Comparison of ENCODE assay signal across 8 mouse cellular contexts in the genomic region with DNA sequence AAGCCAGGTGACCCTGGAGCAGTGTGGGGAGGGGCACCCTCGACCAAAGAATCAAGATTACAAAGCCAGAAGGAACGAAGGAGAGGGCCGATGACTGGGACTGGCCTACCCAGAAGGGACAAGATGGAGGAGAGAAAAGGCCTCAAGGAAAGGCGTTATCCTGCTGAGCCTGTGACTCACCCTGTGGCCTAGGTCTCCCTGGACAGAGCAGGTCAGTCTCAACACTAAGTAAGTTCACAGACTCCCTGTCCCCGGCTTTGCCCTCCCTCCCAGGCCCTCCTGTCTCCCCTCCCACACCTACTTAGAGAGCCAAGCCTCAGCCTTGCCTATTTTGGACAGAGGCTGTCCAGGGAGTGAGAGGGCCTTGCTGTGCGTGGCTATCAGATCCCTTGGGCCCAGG. TPM values are rescaled to one million over a fixed set of nuclear protein-coding genes. Genes with fewer than 3 reads are reported as not detected.
DNase-seq lines count a peak whose midpoint lies in the region; ATAC-seq and TF ChIP-seq lines count a peak whose summit lies in the region.

Gene Csrp1 (plus strand): TSS at position 79 of the 400 bp plus-strand sequence.

- H3K27ac ChIP-seq in lung, embryonic 14.5 days (ENCODE audit: low read depth) = no peak within 1 kb of the TSS
- H3K27ac ChIP-seq in embryonic facial prominence, embryonic 10.5 days (replicated peaks) = peak within 1 kb of the TSS; percentile 30
- H3K27ac ChIP-seq in heart, embryonic 11.5 days (ENCODE audit: low read depth, low read length) = peak within 1 kb of the TSS; percentile 54
- no peak within 1 kb of the TSS for H3K27ac ChIP-seq in midbrain, postnatal 0 days (ENCODE audit: low read depth, low read length)

- no peak for DNase-seq in lung, embryonic 14.5 days
- no peak for DNase-seq in lung, adult 18-20 months
- DNase-seq in embryonic facial prominence, embryonic 10.5 days (ENCODE audit: low spot score) = no peak
- DNase-seq in left cerebral cortex, adult 8-10 months (ENCODE audit: low spot score in 2 of 2) = no peak
- DNase-seq in midbrain, postnatal 0 days (ENCODE audit: low spot score) = no peak
- no peak for DNase-seq in right cerebral cortex, postnatal 4 days
- no peak for DNase-seq in right cerebral cortex, adult 2 months (ENCODE audit: low spot score in 2 of 2)

- no peak within 1 kb of the TSS for H3K9ac ChIP-seq in lung, embryonic 14.5 days
- peak within 1 kb of the TSS; percentile 5; the same call in 1 of the 2 replicates for H3K9ac ChIP-seq in heart, embryonic 11.5 days (ENCODE audit: low read depth, low read length)
- no peak within 1 kb of the TSS for H3K9ac ChIP-seq in midbrain, postnatal 0 days (replicated peaks; ENCODE audit: low read length, poor library complexity, severe bottlenecking)

- TF ChIP-seq CTCF in lung, embryonic 14.5 days (IDR thresholded peaks at IDR 0.05; ENCODE audit: low read depth) = no peak
- no peak for TF ChIP-seq CTCF in midbrain, postnatal 0 days (IDR thresholded peaks at IDR 0.05)

- no peaks in the 10 kb centered on the region for H3K36me3 ChIP-seq in lung, embryonic 14.5 days (ENCODE audit: insufficient read depth)
- H3K36me3 ChIP-seq in embryonic facial prominence, embryonic 10.5 days (replicated peaks) = no peaks in the 10 kb centered on the region
- no peaks in the 10 kb centered on the region for H3K36me3 ChIP-seq in heart, embryonic 11.5 days (ENCODE audit: control insufficient read depth, insufficient read depth, low read length)
- no peaks in the 10 kb centered on the region for H3K36me3 ChIP-seq in midbrain, postnatal 0 days (ENCODE audit: insufficient read depth, low read length)

- H3K9me3 ChIP-seq in lung, embryonic 14.5 days (ENCODE audit: low read depth, low read length) = no peaks in the 10 kb centered on the region
- no peaks in the 10 kb centered on the region for H3K9me3 ChIP-seq in embryonic facial prominence, embryonic 10.5 days
- no peaks in the 10 kb centered on the region for H3K9me3 ChIP-seq in heart, embryonic 11.5 days (replicated peaks; ENCODE audit: control insufficient read depth, low read length)
- no peaks in the 10 kb centered on the region for H3K9me3 ChIP-seq in midbrain, postnatal 0 days (ENCODE audit: low read length)

- no peak within 1 kb of the TSS for H3K4me3 ChIP-seq in lung, embryonic 14.5 days (ENCODE audit: low read depth, low read length)
- no peak within 1 kb of the TSS for H3K4me3 ChIP-seq in embryonic facial prominence, embryonic 10.5 days
- no peak within 1 kb of the TSS for H3K4me3 ChIP-seq in heart, embryonic 11.5 days (ENCODE audit: low read depth, low read length)
- no peak within 1 kb of the TSS for H3K4me3 ChIP-seq in midbrain, postnatal 0 days (ENCODE audit: low read depth, low read length)

- ATAC-seq in lung, embryonic 14.5 days (ENCODE audit: insufficient read depth) = peak; percentile 36; the same call in 1 of the 2 replicates
- no peak; the same call in 1 of the 2 replicates for ATAC-seq in heart, embryonic 11.5 days (replicated peaks; ENCODE audit: insufficient number of reproducible peaks, low FRiP score, low TSS enrichment)
- no peak for ATAC-seq in midbrain, postnatal 0 days (ENCODE audit: low FRiP score)

- H3K4me1 ChIP-seq in lung, embryonic 14.5 days (ENCODE audit: insufficient read depth) = no peaks in the 10 kb centered on the region
- H3K4me1 ChIP-seq in embryonic facial prominence, embryonic 10.5 days = peaks cover 18% of the 10 kb centered on the region; the same call in 1 of the 2 replicates
- peaks cover 18% of the 10 kb centered on the region for H3K4me1 ChIP-seq in heart, embryonic 11.5 days (ENCODE audit: control insufficient read depth, insufficient read depth, low read length)
- no peaks in the 10 kb centered on the region for H3K4me1 ChIP-seq in midbrain, postnatal 0 days (ENCODE audit: insufficient read depth, low read length)

- H3K27me3 ChIP-seq in lung, embryonic 14.5 days (ENCODE audit: insufficient read depth, low read length) = no peaks in the 10 kb centered on the region
- H3K27me3 ChIP-seq in embryonic facial prominence, embryonic 10.5 days (replicated peaks; ENCODE audit: low read depth, poor library complexity, severe bottlenecking) = no peaks in the 10 kb centered on the region
- H3K27me3 ChIP-seq in heart, embryonic 11.5 days (ENCODE audit: control insufficient read depth, insufficient read depth, low read length) = no peaks in the 10 kb centered on the region
- H3K27me3 ChIP-seq in midbrain, postnatal 0 days (ENCODE audit: insufficient read depth, low read length) = no peaks in the 10 kb centered on the region

- 53% methylated on average over 6 of the region's 6 CpGs for WGBS in lung, embryonic 14.5 days
- WGBS in embryonic facial prominence, embryonic 10.5 days = 66% methylated on average over 6 of the region's 6 CpGs
- 48% methylated on average over 6 of the region's 6 CpGs for WGBS in heart, embryonic 11.5 days (ENCODE audit: insufficient replicate concordance)
- 75% methylated on average over 6 of the region's 6 CpGs for WGBS in midbrain, postnatal 0 days

- no peak within 1 kb of the TSS for H3K4me2 ChIP-seq in lung, embryonic 14.5 days
- H3K4me2 ChIP-seq in heart, embryonic 11.5 days = no peak within 1 kb of the TSS
- H3K4me2 ChIP-seq in midbrain, postnatal 0 days (ENCODE audit: low read depth, low read length, poor library complexity, severe bottlenecking) = no peak within 1 kb of the TSS

RNA-seq across cellular contexts. Expression of gene Csrp1, which starts in this region (rescaled TPM):
- polyA plus RNA-seq in lung, embryonic 14.5 days (2014; fragmentation: Nextera tagmentation; extraction: Ambion mirVana) = 271 and 297 TPM in 2 replicates
- 47.4 and 51.9 TPM in 2 replicates for polyA plus RNA-seq in embryonic facial prominence, embryonic 10.5 days (2016; fragmentation: Nextera tagmentation; extraction: Ambion mirVana)
- polyA plus RNA-seq in heart, embryonic 11.5 days (2014; fragmentation: Nextera tagmentation; extraction: Ambion mirVana) = 183 and 209 TPM in 2 replicates
- 100 to 1,000 TPM; 277 to 320 (median 278) TPM for total RNA-seq in left cerebral cortex, adult 8-10 months (2022)
- total RNA-seq in midbrain, postnatal 0 days (2014; rRNA removed) = 48.1 and 64.3 TPM in 2 replicates
- polyA plus RNA-seq in midbrain, postnatal 0 days (2015; fragmentation: Nextera tagmentation; extraction: Ambion mirVana) = 21.6 and 25.1 TPM in 2 replicates

Comparison
In these comparisons a context has a peak if more than half of its experiments do, and no peak if none do; other contexts are left out.
1. H3K27ac ChIP-seq: peak in embryonic facial prominence, embryonic 10.5 days (single experiment) and heart, embryonic 11.5 days (single experiment); none in lung, embryonic 14.5 days (single experiment) and midbrain, postnatal 0 days (single experiment).